Mouse (Mus musculus) myocyte (in vitro differentiated cells): ENCODE measurements at regions not wholly inside any gene's neighbourhood (a gene's known extent, or its start where the extent isn't known, plus 50 kb on each side); places are given as distances from the start of the nearest gene placed in this dataset.
A peak's percentile ranks its signal among the peaks of the same experiment; 100 is the strongest.

Source experiments
- H3K27me3 ChIP-seq: one replicate; pipeline ENCODE4 v1.6.1; 2011; ENCODE audit not compliant: control insufficient read depth, insufficient read depth, insufficient read length
- H3K36me3 ChIP-seq: one replicate; pipeline ENCODE4 v1.6.1; 2011; ENCODE audit not compliant: control insufficient read depth, insufficient read depth
- H3K4me2 ChIP-seq: one replicate; pipeline ENCODE4 v1.6.1; 2011; ENCODE audit warnings: low read depth, control low read depth
- H3K4me3 ChIP-seq: one replicate; pipeline ENCODE4 v1.5.1; 2011; ENCODE audit warnings: mild to moderate bottlenecking, control low read depth, moderate library complexity
- H3K79me2 ChIP-seq: one replicate; pipeline ENCODE4 v1.6.1; 2011; ENCODE audit not compliant: control insufficient read depth, insufficient read depth
- H3ac ChIP-seq: one replicate; pipeline ENCODE4 v1.6.1; 2011; ENCODE audit not compliant: control insufficient read depth, insufficient read length
- CEBPB ChIP-seq: IDR thresholded peaks from 2 replicates; pipeline ENCODE4 v1.6.1; 2011; ENCODE audit warnings: mild to moderate bottlenecking, moderate library complexity; ENCODE audit not compliant: poor library complexity, insufficient read depth, severe bottlenecking
- E2F4 ChIP-seq: IDR thresholded peaks from one replicate; pipeline ENCODE4 v1.6.1; 2011; ENCODE audit warnings: mild to moderate bottlenecking, control low read depth, moderate library complexity; ENCODE audit not compliant: insufficient read depth
- MAX ChIP-seq: IDR thresholded peaks from one replicate; pipeline ENCODE4 v1.6.1; 2011; ENCODE audit warnings: low read depth, mild to moderate bottlenecking, control low read depth
- MYOD1 ChIP-seq, 3 experiments: IDR thresholded peaks; one replicate each; pipeline ENCODE4 v1.6.1; 2011; ENCODE audit warnings: control low read depth in 2 of 3, low read depth in 2 of 3, mild to moderate bottlenecking in 2 of 3, moderate library complexity in 1 of 3; ENCODE audit not compliant: insufficient read length in 2 of 3, control insufficient read depth in 1 of 3
- MYOG ChIP-seq, 3 experiments: IDR thresholded peaks; one replicate each; pipeline ENCODE4 v1.6.1; 2011; ENCODE audit warnings: control low read depth in 2 of 3, low read depth in 2 of 3, mild to moderate bottlenecking in 2 of 3; ENCODE audit not compliant: insufficient read length in 2 of 3, control insufficient read depth in 1 of 3, insufficient read depth in 1 of 3
- POLR2A ChIP-seq: IDR thresholded peaks from one replicate; pipeline ENCODE4 v1.6.1; 2011; ENCODE audit warnings: low read depth, mild to moderate bottlenecking, control low read depth, moderate library complexity; ENCODE audit not compliant: insufficient read length
- POLR2AphosphoS2 ChIP-seq: IDR thresholded peaks from one replicate; pipeline ENCODE4 v1.6.1; 2011; ENCODE audit warnings: low read depth, control low read depth; ENCODE audit not compliant: insufficient read length
- REST ChIP-seq: IDR thresholded peaks from one replicate; pipeline ENCODE4 v1.6.1; 2011; ENCODE audit warnings: mild to moderate bottlenecking, control low read depth, moderate library complexity; ENCODE audit not compliant: insufficient read depth, insufficient read length
- SRF ChIP-seq: IDR thresholded peaks from one replicate; pipeline ENCODE4 v1.6.1; 2011; ENCODE audit warnings: low read depth; ENCODE audit not compliant: control insufficient read depth, insufficient read length
- TCF12 ChIP-seq: IDR thresholded peaks from one replicate; pipeline ENCODE4 v1.6.1; 2011; ENCODE audit warnings: mild to moderate bottlenecking, control low read depth; ENCODE audit not compliant: poor library complexity, insufficient read depth, severe bottlenecking
- TCF3 ChIP-seq: IDR thresholded peaks from one replicate; pipeline ENCODE4 v1.6.1; 2011; ENCODE audit warnings: low read depth, control low read depth; ENCODE audit not compliant: insufficient read length
- USF1 ChIP-seq: IDR thresholded peaks from one replicate; pipeline ENCODE4 v1.6.1; 2011; ENCODE audit warnings: low read depth, mild to moderate bottlenecking, control low read depth, moderate library complexity

DNA sequence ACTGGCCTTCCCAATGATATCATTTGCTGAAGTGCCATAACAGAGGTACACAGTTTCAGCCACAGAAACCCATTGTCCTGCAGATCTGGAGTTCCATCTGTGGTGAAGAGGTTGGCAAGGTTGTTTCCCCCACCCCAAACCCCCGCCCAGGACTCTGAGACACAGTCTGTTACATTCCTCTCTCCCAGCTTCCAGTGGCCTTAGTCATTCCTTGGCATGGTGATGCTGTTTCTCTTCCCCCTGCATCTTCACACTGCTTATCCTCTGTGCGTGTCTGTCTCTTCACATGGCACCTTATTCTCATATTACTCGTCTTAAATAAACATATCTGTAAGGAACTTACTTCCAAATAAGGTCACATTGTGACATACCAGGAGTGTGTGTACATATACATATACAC is 206.5 kb downstream of the Nfkbiz start:
- no peaks in the 10 kb centered on the region for H3K27me3 ChIP-seq
- no peaks in the 10 kb centered on the region for H3K79me2 ChIP-seq
- no peak overlapping the region for H3K4me3 ChIP-seq
- TF ChIP-seq TCF12: no peak
- no peak for TF ChIP-seq REST
- TF ChIP-seq SRF: no peak
- TF ChIP-seq MYOD1 (IDR thresholded peaks at IDR 0.05; ENCODE audit: control insufficient read depth in 1 of 3, insufficient read length in 2 of 3, low read depth in 2 of 3): peak in 1 of 3 experiments; percentile 34
- H3K36me3 ChIP-seq: no peaks in the 10 kb centered on the region
- no peak overlapping the region for H3ac ChIP-seq
- peak overlapping the region; percentile 26 for H3K4me2 ChIP-seq

DNA sequence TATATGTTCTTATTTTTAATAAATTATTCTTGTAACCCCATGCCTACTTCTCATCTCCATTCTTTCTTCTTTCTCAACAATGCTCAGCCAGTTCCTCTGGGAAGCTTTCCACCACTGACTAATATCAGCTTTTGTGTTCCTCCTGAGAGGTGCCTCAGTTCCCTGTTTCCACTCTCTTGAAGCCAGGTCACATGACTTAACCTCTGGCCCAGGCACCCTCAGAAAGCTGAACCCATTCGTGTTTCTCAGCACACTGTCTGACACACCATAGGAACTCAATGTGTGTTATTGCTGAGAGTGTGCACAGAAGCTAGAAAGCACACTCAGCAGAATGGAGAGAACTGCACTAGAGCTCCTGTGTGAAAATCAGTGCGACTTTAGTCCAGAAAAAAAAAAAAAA is 207.1 kb downstream of the Nfkbiz start:
- Histone ChIP-seq H3K4me2 (peak overlapping the region; percentile 63), H3K27me3 (no peaks in the 10 kb centered on the region), H3K79me2 (no peaks in the 10 kb centered on the region), H3K4me3 (no peak overlapping the region), H3ac (no peak overlapping the region), H3K36me3 (no peaks in the 10 kb centered on the region)
- no peak for TF ChIP-seq POLR2AphosphoS2
- TF ChIP-seq MYOD1 (IDR thresholded peaks at IDR 0.05; ENCODE audit: control insufficient read depth in 1 of 3, insufficient read length in 2 of 3, low read depth in 2 of 3): no peak
- no peak for TF ChIP-seq CEBPB
- TF ChIP-seq POLR2A: no peak
- TF ChIP-seq E2F4: no peak
- peak; percentile 74 for TF ChIP-seq USF1

DNA sequence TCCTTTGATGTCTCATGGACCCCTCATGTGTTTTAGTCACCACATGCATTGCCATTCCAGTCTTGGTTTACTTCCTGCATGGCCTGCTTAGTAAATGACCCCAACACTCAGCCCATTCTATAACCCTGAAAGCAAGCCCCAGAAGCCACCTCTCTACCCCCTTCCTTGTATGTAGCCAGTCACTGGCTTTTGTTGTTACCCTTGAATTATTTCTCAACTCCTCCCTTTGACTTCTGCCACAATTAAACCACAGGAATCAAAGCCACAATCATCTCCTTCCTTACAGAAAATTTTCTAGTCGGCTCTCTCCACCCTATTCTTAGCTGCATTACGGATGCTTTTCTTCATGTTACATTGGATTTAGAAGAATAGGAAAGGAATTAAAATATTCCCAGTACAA is 207.7 kb downstream of the Nfkbiz start:
- TF ChIP-seq CEBPB (peak; percentile 53; the same call in 1 of the 2 replicates), SRF (no peak)
- Histone ChIP-seq H3K27me3 (no peaks in the 10 kb centered on the region), H3K36me3 (no peaks in the 10 kb centered on the region), H3K79me2 (no peaks in the 10 kb centered on the region), H3ac (no peak overlapping the region), H3K4me3 (no peak overlapping the region), H3K4me2 (peak overlapping the region; percentile 63)

DNA sequence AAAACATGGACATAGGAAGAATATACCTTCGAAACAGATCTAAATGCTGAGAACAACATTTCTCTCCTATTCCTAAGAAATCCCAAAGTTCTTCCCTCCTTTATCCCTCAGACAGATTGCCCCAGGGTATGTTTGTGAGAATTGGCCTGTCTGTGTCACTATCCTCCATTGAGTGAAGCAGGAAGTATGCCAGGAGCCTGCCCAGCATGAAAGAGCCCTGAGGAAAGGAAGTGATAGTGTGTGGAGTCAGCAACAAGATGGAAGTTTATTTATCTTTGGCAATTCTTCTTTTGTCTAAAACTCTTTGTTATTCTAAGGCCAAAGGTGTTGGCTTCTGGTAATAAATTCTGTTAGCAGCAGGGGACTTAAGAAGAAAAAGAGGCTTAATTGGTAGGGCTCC is 211.2 kb downstream of the Nfkbiz start:
- TF ChIP-seq MAX (no peak), POLR2A (no peak), POLR2AphosphoS2 (no peak), CEBPB (no peak), MYOD1 (IDR thresholded peaks at IDR 0.05; ENCODE audit: control insufficient read depth in 1 of 3, insufficient read length in 2 of 3, low read depth in 2 of 3) (no peak), E2F4 (no peak), TCF3 (no peak), USF1 (no peak), REST (no peak), TCF12 (no peak), SRF (no peak), MYOG (IDR thresholded peaks at IDR 0.05; ENCODE audit: control insufficient read depth in 1 of 3, insufficient read depth in 1 of 3, insufficient read length in 2 of 3, low read depth in 2 of 3) (no peak)
- no peak overlapping the region for H3ac ChIP-seq

DNA sequence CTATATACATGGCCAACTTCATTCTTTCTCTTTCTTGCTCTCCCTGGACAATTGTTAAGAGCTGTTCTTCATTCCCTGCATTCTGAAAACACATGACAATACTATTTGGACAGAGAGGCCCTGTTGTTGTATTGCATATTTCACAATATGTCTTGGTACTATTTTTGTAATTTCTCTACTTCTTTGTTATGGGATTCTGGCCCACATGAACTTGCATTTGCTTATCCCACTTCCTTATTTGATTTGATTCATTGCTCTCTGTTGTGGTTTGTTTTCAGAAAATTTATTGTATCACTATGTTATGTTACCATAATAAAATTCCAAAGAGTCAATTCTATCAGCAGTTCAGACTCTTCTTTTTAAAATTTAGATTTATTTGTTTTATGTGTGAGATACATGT is 215.3 kb downstream of the Nfkbiz start:
- TF ChIP-seq POLR2AphosphoS2 (no peak), SRF (no peak), CEBPB (peak; percentile 12; the same call in 1 of the 2 replicates)
- Histone ChIP-seq H3K36me3 (no peaks in the 10 kb centered on the region), H3K4me2 (no peak overlapping the region), H3K27me3 (no peaks in the 10 kb centered on the region), H3ac (no peak overlapping the region), H3K4me3 (no peak overlapping the region), H3K79me2 (no peaks in the 10 kb centered on the region)

More for the DNA sequence above, 211.2 kb downstream of the Nfkbiz start:
- Histone ChIP-seq H3K4me3 (no peak overlapping the region), H3K27me3 (no peaks in the 10 kb centered on the region), H3K36me3 (no peaks in the 10 kb centered on the region), H3K79me2 (no peaks in the 10 kb centered on the region), H3K4me2 (no peak overlapping the region)

DNA sequence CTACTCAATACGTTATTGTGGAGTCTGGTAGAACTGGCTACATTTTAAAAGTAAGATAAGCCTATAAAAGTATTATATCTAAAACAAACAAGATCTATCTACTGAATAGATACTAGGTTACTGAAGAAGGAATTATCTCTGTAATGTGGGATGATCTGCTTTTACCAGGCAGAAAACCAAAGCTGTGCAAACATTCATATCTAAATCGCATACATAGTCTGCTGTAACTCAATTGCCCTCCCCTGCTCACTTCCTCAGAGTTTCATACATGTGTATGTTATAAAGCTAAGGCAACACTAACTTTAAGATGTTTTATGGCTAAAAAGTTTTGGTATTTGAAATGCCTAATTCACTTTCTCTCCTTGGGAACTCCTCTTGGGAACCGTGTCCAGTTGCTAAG is 219.0 kb downstream of the Nfkbiz start:
- Histone ChIP-seq H3K4me3 (no peak overlapping the region), H3K4me2 (no peak overlapping the region), H3K36me3 (no peaks in the 10 kb centered on the region), H3K79me2 (no peaks in the 10 kb centered on the region), H3ac (no peak overlapping the region), H3K27me3 (no peaks in the 10 kb centered on the region)
- TF ChIP-seq MYOG (IDR thresholded peaks at IDR 0.05; ENCODE audit: control insufficient read depth in 1 of 3, insufficient read depth in 1 of 3, insufficient read length in 2 of 3, low read depth in 2 of 3) (no peak), USF1 (no peak), REST (no peak), TCF3 (no peak), MAX (no peak)
